Mouse (Mus musculus): Measurements from ENCODE around the gene Tut1.

Gene Tut1

DNA sequence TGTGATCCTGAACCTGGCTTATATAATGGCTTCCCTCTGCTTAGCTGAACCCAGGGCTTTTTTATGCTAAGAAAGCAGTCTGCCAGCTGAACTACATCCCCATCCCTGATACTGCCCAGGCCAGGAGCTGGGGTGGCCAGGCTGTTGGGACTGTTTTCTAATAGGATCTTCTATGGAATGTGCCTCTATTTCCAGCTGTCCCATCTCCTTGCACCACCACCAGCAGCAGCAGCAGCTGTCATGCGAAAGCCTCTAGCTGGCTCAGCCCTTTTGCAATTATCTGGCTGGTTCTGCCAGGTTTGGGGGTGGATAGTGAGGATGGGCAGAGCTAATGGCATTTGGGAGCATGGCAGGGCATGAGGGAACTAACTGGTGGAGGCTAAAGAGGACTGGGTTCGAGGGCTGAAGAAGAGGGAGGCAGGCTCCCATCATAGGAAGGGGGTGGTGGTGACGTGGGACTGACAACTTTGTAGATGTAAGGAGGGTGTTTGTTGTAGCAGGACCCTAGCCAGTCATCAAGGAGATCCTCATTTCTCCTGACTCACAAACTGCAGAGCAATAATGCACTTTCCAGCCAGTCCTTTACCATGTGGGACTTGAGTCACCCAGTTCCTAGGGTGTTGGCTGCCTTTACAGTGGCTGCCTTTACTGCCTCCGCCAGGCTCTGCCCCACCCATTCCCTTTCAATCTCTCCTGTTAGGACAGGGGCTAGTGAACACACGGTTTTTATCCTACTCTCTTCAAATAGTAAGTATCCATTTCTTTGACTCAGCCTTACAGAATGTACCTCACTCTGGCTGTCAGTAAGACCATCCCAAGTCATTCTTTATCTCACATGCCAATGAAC lies 28.9 kb downstream of the Tut1 start:
- DNase-seq (ENCODE audit: low spot score in 2 of 2) = no peak

DNA sequence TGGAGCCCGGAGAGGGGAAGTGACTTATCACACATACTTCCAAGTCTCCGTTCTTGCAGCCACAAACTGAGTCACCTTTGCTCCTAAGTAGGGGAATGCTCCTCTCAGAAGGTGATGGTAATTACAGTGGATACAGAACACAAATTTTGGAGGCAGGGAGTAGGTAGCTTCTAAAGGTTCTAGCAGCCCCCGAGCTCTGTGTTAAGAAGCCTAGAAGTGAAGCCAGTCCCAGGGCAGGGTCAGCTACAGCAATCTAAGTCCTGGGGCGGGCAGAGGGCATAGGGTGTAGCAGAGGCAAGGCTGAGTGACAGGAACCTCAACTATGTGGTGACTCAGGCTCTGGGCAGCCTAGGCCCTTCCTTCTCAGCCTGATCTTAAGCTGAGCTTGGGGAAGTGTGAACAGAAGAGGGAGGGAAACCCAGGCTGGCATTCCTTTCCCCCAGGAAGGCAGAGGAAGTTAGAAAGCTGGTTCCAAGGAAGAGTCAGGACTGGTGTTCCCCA lies 29.6 kb downstream of the Tut1 start:
- DNase-seq (ENCODE audit: low spot score in 2 of 2) = no peak

DNA sequence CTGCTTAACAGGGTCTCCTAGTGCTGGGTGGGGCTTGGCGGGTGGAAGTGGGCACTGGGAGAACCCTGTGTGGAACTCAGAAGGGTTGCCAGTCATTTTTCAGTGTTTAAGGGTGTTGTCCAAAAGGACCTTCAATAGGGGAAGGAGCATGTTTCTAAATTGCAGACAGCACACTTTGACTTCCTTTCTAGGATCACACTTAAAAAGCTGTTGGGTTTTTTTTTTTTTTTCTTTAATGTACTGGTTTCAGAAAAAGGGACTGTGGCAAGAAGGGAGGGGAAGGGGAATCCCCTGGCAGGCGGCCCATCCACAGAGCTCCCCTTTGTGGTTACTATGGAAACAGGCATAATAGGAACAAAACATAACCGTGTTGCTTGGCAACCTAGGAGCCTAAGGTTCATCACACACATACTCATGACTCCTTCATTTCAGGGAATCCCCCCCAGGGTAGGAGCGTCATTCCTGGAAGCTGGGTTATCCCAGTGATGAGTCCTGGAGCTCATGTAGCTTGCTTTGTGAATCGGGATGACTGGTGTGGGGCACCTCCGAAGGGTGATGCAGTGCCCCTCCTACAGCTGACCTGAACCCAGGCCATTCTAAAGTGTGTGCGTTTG lies 30.7 kb downstream of the Tut1 start:
- peak in 1 of 2 experiments; percentile 49 for DNase-seq (ENCODE audit: low spot score in 2 of 2)

DNA sequence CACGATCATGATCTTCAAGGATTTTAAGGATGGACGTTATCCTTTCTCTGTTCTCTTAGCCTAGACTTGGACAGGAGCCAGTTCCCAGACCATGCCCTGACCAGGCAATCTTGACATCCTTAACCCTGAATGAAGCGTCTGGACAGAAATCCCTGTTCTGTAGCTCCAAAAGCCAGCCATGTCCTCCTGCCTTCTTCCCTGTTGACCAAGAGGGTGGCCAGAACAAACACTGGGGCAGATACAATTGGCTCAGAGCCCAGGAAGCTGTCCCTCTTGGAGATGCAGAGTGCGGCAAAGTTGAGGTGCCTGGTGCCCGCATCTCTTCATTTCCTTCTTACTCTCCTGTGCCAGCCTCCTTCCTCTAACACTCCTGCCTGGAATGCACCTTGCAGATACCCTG lies 32.2 kb downstream of the Tut1 start:
- no peak for DNase-seq (ENCODE audit: low spot score in 2 of 2)

DNA sequence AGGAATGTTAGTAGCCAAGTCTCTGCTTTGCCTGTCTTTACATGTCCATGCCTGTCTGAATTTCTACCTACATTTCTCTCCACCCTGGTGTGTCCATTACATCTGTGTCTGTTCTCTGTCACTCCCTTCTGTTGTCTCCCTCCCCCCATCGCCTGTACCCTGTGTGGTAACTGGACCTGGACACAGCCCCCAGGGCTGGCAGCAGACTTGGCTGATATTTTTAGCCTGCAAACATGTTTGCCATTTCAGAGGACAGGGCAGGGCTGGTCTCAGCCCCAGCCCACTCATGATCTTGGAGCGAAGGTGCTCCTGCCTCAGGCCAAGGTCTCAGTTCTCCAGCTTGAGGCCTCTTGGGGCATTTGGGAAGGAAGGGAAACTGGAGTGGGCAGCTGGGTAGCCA lies 34.2 kb downstream of the Tut1 start:
- DNase-seq (ENCODE audit: low spot score in 2 of 2) = no peak

DNA sequence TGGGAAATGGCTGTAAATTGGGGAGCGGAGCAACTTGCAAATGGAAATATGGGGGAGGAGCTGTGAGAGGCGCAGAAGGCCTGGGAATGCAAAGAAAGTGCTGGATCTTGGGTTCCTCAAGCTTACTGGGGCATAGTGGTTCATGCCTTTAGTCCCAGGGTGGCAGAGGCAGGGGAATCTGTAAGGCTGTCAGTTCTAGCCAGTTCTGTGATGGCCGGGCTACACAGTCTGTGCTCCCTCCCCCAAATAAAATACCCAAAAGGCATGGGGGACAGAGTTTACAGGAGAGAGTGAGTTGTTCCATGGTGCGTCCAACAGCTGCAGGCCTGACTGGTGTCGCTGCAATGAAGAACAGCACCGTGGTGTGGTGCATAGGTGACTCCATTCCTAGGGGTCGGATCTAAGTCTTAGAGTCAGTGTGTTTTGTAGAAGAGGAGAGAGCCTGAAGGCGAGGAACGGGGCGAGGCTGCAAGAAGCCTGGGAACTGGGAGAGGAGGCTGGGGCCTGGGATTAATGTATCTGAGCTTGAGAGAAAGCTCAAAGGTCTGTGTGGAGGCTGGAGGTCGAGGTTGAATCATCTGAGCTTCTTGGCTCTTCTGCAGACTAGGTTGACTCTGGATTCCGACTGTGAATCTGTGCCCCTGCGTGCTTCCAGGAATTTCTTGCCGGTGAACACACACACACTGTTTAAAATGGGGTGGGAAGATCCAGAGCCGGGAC lies 34.9 kb downstream of the Tut1 start:
- DNase-seq (ENCODE audit: low spot score in 2 of 2) = no peak

DNA sequence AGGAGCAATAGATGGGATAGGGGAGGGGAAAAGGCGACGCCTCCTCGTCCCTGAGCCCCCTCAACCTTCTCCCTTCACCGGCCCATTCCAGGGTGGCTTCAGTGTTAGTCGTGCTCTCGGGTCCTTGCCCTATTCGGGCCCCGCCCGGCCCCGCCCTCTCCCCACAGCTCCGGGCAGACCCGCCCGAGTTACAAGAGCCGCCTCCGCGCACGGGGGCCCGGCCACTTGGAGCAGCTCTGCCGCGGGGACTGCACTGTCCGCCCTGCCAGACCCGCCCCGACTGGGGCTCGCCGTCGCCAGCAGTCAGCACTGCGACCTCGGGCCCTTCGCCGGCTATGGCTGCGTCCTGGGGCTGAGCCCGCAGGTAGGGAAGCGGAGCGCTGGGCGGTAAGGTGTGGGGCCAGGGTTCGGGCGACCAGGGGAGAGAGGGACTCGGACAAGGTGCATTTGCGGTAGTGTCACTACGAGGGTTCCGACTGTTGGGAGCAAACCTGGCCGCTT lies 35.5 kb downstream of the Tut1 start, which contains the start of gene Ahnak:
Ahnak (plus strand) TSS at position 219 of the 501 bp plus-strand sequence.
- DNase-seq (ENCODE audit: low spot score in 2 of 2) = no peak

DNA sequence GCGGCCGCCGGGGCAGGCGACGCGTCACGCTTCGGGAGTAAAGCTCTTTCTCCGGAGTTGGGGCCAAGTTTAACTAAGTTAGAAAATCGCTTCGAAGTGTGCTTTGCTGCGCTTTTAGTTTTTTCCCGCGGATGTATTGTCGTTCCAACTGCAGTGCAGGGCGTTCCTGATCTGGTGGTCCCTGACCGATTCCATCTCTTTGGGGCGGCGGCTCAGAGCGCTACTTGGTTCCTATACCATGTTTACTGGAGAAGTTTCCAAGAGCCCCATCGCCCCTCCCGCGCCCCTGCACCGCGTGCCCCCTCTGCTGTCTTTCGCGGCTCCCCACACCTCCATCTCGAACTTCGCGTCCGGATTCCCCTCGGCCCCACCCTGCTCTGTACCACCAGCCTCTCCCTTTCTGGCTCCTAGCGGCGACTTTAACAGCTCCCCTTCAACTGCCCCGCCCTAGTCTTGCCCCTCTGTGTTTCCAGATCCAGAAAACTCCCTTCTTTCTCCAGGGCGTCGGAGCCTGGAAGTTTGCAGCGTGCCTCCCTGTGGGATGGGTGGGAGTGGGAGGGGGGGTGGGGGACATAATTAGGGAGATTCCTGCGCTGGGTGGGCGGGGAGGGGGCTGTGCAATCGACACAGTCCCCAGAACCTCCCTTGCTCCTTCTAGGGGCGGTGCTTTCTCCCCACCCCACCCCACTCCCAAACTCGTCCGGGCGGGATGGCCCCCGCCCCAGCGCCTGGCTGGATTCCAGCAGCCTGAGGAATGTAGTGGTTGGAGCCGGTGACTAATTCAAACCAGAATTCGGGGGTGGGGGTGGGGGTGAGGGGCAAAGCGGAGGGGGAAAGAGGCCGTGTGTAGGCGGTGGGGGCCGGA lies 36.2 kb downstream of the Tut1 start:
- no peak for DNase-seq (ENCODE audit: low spot score in 2 of 2)

DNA sequence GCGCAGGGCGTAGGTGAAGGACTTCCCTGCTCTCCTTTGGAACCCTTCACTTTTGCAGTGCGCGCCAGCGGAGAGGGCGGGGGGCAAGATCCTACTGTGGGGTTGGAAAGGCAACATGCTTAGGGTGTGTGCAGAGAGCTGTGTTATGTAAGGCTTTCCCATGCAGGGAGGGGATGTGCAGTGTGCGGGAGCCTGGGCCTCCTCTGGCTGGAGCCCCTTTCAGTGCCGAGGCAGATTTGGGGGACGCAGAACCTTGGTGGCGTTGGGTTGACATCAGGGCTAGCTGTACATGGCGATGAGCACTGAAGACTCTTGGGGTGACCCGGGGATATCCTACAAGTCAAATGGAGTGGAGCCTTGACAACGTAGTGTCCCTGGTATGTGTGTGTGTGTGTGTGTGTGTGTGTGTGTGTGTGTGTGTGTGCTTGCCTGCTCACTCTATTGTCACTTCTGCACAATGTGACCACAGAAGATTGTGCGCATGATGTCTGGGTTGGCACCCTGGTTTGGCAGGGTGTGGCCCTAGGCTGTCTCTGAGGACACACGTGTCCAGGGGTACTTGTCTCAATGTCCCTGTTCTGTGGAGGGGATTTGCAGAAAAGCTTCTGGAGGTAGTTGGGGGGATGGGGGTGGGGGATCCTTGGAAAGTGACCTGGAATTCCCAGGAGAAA lies 36.9 kb downstream of the Tut1 start:
- no peak for DNase-seq (ENCODE audit: low spot score in 2 of 2)

DNA sequence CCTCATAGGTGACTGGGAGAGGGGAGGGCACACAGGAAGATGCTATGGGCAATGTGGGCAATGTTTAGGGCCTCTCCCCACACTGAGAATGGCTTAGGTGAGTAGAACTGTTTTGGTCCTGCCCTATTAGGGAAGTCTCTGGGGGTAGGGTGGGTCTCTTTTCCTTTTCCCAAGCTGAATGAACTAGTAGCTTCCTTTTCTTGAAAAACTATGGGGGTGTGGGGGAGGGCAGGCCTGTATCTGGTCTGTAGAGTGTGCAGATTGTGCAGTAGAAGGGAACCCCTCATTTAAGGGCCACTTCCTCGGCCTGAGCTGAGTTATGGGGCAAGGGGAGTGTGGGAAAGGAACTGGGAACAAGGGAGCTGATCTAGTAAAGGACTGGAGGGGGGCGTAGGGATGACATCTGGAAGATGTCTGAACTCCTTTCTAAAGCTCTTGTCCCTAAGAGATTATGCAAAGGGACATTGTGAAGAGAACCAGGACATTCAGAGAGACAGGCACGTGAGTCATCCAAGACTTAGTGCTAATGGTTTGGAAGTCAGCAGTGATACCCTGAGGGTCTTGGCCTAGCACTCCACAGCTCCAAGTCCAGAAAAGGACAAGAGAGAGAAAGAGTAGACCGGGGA lies 37.7 kb downstream of the Tut1 start:
- no peak for DNase-seq (ENCODE audit: low spot score in 2 of 2)

DNA sequence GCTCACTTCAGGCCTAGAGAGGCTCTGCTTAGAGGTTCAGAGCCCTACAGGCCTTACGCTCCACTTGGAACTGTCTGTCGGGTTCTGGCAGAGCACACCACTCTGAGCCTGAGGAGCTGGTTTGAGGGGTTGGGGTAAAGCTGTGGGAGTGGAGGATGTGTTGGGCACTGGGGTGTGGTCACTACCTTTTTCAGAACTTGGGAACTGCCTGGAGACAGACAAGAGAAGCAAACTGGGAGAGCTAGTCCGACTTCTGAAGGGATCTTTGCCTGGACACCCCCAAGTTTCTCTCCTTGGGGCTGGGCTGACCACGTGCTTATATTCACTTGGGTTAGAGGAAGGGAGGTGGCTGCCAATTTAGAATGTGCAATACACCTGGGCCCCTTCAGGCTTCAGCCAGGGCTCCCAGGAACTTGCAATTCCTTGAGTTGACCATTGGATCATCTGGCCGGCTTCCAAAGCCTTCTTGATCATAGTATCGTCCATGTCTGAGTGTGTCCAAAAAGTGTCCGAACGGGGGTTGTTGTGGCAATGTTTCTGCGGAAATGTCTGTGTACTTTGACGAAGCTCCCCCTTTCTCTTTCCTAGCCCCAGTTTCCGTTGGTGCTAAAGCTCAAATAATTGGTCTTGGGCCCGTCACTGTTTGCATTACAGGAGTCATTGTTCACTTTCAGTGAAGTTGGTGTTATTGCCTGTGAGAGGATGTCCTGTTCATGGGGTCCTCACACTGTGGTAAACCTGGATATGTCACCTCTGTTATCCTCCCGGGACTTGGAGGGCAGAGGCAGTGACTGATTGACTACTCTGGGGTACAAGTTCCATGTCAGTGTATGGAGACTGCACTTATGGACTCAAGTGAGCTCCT lies 38.5 kb downstream of the Tut1 start:
- DNase-seq (ENCODE audit: low spot score in 2 of 2) = no peak

DNA sequence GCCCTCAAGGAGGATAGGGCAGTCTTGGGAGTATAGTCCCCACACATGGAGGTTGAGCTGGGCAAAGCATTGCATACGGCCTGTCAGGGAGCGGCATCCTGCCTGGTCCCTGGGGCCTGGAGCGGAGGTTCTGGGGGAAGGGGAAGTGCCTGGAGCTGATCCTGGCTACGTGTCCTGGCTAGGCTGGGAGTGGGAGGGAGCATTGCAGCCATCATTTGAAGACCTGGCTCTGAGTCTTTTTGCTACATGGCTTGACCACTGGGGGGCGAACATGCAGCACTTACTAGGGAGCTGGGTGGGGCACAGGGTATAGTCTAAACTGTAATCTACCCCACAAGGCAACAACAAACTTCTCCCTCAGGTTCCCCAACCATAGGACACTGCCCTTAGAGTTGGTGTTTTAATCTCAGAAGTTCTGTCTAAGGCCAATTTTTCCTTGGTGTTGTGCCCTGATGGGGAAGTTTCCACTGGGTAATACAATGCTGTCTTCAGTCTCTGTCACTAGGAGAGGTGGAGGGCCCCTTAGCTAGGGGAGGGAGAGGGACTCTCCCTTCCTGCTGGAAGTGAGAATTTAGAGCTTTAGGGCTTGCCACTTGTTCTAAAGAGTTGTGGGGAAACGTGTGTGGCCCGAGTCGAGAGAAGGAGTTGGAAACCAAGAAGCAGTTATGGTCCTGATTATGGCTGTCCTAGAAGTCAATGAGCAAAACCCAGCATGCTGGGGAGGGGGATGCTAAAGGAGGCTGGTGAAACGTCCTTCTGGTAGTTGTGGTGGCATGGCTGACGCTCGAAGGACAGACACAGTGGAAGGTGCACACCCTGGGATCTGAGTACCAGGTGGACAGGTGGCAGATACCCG lies 39.4 kb downstream of the Tut1 start:
- peak; percentile 57 to 74 for DNase-seq (ENCODE audit: low spot score in 2 of 2)

DNA sequence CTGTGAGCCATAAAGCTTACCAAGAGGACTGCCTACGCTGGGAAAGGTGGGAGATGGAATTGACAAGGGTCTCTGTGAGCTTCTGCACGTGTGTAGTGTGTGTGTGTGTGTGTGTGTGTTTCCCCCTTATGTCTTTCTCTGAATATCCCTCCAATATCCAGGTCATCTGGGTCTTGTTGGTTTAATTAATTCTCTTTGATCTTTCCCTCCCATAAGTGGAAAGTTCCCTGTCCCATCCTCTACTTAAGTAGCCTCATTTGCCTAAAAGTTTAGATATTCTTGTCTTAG lies 39.9 kb downstream of the Tut1 start:
- DNase-seq (ENCODE audit: low spot score in 2 of 2) = no peak

DNA sequence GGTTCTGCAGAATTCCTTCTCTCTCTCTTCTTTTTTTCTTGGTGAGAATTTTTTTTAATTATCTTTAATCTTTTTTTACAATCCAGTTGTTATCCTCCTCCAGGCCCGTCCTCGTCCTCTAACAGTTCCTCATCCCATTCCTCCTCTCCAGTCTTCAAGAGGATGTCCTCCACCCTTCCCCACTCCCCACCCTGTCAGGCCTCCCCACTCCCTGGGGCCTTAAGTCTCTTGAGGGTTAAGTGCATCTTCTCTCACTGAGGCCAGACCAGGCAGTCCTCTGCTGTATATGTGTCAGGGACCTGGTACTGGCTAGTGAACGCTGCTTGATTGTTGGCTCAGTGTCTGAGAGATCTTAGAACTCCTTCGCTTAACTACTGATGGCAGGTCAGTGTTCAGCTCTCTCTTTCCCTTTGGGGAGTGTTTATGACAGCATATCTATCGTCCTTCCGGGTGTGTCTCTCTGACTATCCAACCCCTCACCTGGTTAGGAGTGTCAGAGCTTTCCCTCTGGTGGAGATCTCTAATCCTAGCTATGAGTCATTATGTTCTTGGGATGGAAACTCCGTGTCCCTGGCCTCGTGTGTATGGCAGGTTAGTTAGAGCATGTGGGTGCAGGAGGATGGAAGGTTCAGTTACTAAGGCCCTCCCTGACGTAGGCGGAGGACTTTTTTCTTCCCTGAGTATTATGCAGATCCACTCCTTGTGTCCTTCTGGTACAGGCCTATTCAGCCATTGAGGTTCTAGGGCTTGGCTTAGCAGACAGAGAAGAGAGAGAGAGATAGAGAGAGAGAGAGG lies 41.4 kb downstream of the Tut1 start:
- no peak for DNase-seq (ENCODE audit: low spot score in 2 of 2)

DNA sequence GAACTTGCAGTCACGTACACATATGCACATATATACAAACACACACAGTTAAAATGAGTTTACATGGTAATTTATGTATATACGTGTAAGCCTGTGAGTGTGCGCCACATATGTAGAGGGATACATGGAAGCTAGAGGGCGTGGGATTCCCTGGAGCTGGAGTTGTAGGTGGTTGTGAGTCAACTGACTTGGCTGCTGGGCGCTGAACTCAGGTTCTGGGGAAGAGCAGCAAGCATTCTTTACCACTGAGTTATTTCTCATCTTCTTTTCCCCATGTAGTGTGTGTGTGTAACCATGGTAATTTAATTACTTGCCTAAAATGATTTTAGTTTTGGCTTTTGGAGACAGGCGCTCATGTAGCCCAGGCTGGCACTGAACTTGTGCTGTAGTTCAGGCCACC lies 43.0 kb downstream of the Tut1 start:
- DNase-seq (ENCODE audit: low spot score in 2 of 2) = no peak

DNA sequence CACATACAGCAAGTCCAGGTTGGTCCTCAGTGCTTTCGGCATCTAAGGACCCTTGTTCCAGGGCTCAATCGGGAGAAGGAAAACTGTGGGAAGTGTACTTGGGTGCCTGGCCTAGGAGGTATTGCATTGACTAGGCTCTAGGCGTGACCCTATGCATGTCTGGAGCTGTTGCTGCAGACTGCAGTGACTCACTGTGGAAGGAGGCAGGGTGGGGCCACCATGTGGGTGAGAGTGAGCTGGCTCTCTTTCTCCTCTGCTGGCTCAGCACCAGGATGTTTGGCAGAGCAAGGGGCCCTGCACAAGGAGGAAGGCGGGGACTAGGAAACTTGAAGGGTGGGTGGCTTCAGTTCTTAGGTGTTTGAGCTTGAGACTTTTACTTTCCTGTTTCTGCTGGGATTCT lies 43.9 kb downstream of the Tut1 start:
- DNase-seq (ENCODE audit: low spot score in 2 of 2) = peak in 1 of 2 experiments; percentile 47

DNA sequence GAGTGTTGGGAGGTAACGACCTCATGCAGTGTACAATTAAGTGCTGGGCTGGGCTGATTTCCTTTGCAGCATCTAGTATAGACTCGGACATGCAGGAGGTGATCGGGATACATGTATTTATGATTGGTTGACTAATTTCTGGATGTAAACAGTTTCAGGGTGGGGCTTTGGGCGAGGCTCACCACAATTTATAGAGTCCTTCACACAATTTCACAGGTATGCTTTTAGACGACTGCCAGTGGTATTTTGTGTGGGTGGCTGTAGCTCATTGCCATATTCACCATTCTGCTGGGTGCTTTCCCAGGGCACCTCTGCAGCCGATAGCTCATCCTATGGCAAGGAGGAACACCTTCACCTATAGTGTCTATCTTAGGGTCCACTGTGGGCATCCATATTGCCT lies 44.9 kb downstream of the Tut1 start:
- no peak for DNase-seq (ENCODE audit: low spot score in 2 of 2)

DNA sequence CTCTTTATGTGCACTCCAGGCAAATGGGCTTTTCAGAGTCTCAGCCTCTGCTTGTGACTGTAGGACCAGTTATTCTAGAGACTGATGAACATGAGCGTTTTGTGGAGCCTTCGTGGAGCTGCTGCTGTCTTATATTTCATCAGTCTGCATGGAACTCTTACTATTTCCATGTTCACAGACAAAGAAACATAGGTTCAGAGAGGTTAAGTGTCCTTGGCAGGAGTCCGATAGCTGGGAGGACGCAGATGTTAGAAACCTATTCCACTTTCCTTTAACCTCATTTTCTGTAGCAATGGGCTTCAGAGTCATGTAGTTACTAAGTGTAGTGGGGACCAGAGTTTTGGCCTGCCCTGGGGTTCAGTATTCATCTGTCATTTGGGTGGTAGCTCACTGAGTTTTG lies 45.6 kb downstream of the Tut1 start:
- DNase-seq (ENCODE audit: low spot score in 2 of 2) = no peak
